Mouse (Mus musculus) hindbrain, embryonic 10.5 days (tissue): ENCODE data around the gene Crym. TPM values are rescaled to one million over a fixed set of nuclear protein-coding genes. Genes with fewer than 3 reads are reported as not detected.
A peak's percentile ranks its signal among the peaks of the same experiment; 100 is the strongest.

Experiments
- DNase-seq: peaks from one replicate; pipeline ENCODE4 v3.0.0-alpha.2; 2017; ENCODE audit warnings: low spot score
- H3K27ac ChIP-seq: fragments of 300-500 bp; sonication (generic); 2 replicates; pipeline ENCODE4 v1.5.1; 2016; ENCODE audit warnings: mild to moderate bottlenecking, moderate library complexity
- H3K27me3 ChIP-seq: fragments of 300-500 bp; sonication (generic); 2 replicates; pipeline ENCODE4 v1.6.1; 2016; ENCODE audit warnings: mild to moderate bottlenecking; ENCODE audit not compliant: poor library complexity, insufficient read depth, severe bottlenecking
- H3K36me3 ChIP-seq: fragments of 300-500 bp; sonication (generic); 2 replicates; pipeline ENCODE4 v1.6.1; 2016; ENCODE audit warnings: mild to moderate bottlenecking, moderate library complexity
- H3K4me1 ChIP-seq: fragments of 300-500 bp; sonication (generic); replicated peaks from 2 replicates; pipeline ENCODE4 v1.6.1; 2016; ENCODE audit warnings: mild to moderate bottlenecking
- H3K4me3 ChIP-seq: fragments of 300-500 bp; sonication (generic); 2 replicates; pipeline ENCODE4 v1.5.1; 2016; ENCODE audit warnings: mild to moderate bottlenecking, moderate library complexity
- H3K9me3 ChIP-seq: fragments of 300-500 bp; sonication (generic); 2 replicates; pipeline ENCODE4 v1.6.1; 2016; ENCODE audit warnings: mild to moderate bottlenecking, moderate library complexity
- WGBS: fragments of 180-500 bp; shearing (Covaris S2); methylation state at CpG from one replicate; pipeline ENCODE4 v1.1.7; 2016; 5-methylcytosine and 5-hydroxymethylcytosine counted together
- polyA plus RNA-seq: library from polyadenylated mRNA; unstranded; fragments of >200 nt; fragmentation: Nextera tagmentation; extraction: Ambion mirVana; gene quantifications from 2 replicates; pipeline ENCODE4 v1.2.1, GENCODE M21; 2016

Gene Crym
- polyA plus RNA-seq, result 40.4 and 50.4 TPM in 2 replicates

- Histone ChIP-seq H3K27ac (0 out of 2 replicates have a peak within 1 kb of the TSS, but pooled peaks have one; percentile 66), H3K27me3 (peaks cover 41% of the 10 kb centered on the region), H3K36me3 (no peaks in the 10 kb centered on the region), H3K4me3 (peak within 1 kb of the TSS; percentile 48), H3K4me1 (peaks cover 15% of the 10 kb centered on the region), H3K9me3 (no peaks in the 10 kb centered on the region)
- DNase-seq, result no peak
- WGBS, result 5% methylated on average over 26 of the region's 26 CpGs
Observed at GRCm38 (mm10) chr7:120201771-120202170, at the start of gene Crym. Gene Crym, minus strand, starts transcription at chr7:120202111.

- H3K4me3 ChIP-seq, result no peak overlapping the region
- no peaks in the 10 kb centered on the region for H3K4me1 ChIP-seq
- H3K27me3 ChIP-seq, result no peaks in the 10 kb centered on the region
- no peak overlapping the region for H3K27ac ChIP-seq
- H3K9me3 ChIP-seq, result no peaks in the 10 kb centered on the region
- no peak for DNase-seq
- H3K36me3 ChIP-seq, result no peaks in the 10 kb centered on the region
Observed at GRCm38 (mm10) chr7:120241092-120241491, 39.2 kb upstream of the Crym start.

- no peaks in the 10 kb centered on the region for H3K36me3 ChIP-seq
- no peak for DNase-seq
- no peak overlapping the region for H3K27ac ChIP-seq
- H3K9me3 ChIP-seq, result no peaks in the 10 kb centered on the region
- no peak overlapping the region for H3K4me3 ChIP-seq
- H3K27me3 ChIP-seq, result no peaks in the 10 kb centered on the region
- H3K4me1 ChIP-seq, result no peaks in the 10 kb centered on the region
Observed at GRCm38 (mm10) chr7:120228541-120228940, 26.6 kb upstream of the Crym start.

- 75% methylated on average over 9 of the region's 9 CpGs for WGBS
- peaks cover 10% of the 10 kb centered on the region for H3K4me1 ChIP-seq
- no peak overlapping the region for H3K4me3 ChIP-seq
- peaks cover 24% of the 10 kb centered on the region for H3K27me3 ChIP-seq
- no peaks in the 10 kb centered on the region for H3K9me3 ChIP-seq
- H3K27ac ChIP-seq, result no peak overlapping the region
- H3K36me3 ChIP-seq, result no peaks in the 10 kb centered on the region
- no peak for DNase-seq
Observed at GRCm38 (mm10) chr7:120205989-120206388, 4.1 kb upstream of the Crym start.

- DNase-seq, result peak; percentile 87
- no peak within 1 kb of the TSS for H3K4me3 ChIP-seq
- peaks cover 15% of the 10 kb centered on the region for H3K4me1 ChIP-seq
- H3K27ac ChIP-seq, result no peak within 1 kb of the TSS
- peaks cover 41% of the 10 kb centered on the region for H3K27me3 ChIP-seq
- no peaks in the 10 kb centered on the region for H3K9me3 ChIP-seq
- no peaks in the 10 kb centered on the region for H3K36me3 ChIP-seq
- WGBS, result 4% methylated on average over 26 of the region's 26 CpGs
Observed at GRCm38 (mm10) chr7:120203789-120204188, 1.9 kb upstream of the Crym start, which contains the start of gene Abca14. Gene Abca14, plus strand, starts transcription at chr7:120203961.

- Histone ChIP-seq H3K27me3 (peaks cover 41% of the 10 kb centered on the region), H3K9me3 (no peaks in the 10 kb centered on the region), H3K4me1 (peaks cover 15% of the 10 kb centered on the region), H3K36me3 (no peaks in the 10 kb centered on the region), H3K27ac (0 out of 2 replicates have a peak overlapping the region, but pooled peaks have one; percentile 66), H3K4me3 (peak overlapping the region; percentile 48)
- 4% methylated on average over 14 of the region's 14 CpGs for WGBS
- peak; percentile 15 for DNase-seq
Observed at GRCm38 (mm10) chr7:120201231-120201744, 623 bp downstream of the Crym start.

- 79% methylated on average over 4 of the region's 4 CpGs for WGBS
- Histone ChIP-seq H3K27me3 (peaks cover 9% of the 10 kb centered on the region), H3K9me3 (no peaks in the 10 kb centered on the region), H3K36me3 (no peaks in the 10 kb centered on the region), H3K4me3 (no peak overlapping the region), H3K27ac (no peak overlapping the region), H3K4me1 (0 out of 2 replicates have a peak, but pooled peaks cover 6% of the 10 kb centered on the region)
- DNase-seq, result no peak
Observed at GRCm38 (mm10) chr7:120195207-120195606, 6.7 kb downstream of the Crym start.

GRCm38 (mm10) chr7:120192816-120193215 is 9.1 kb downstream of the Crym start:
- 83% methylated on average over 6 of the region's 6 CpGs for WGBS

GRCm38 (mm10) chr7:120192207-120192606 is 9.7 kb downstream of the Crym start:
- Histone ChIP-seq H3K4me3 (no peak overlapping the region), H3K4me1 (0 out of 2 replicates have a peak, but pooled peaks cover 8% of the 10 kb centered on the region), H3K36me3 (no peaks in the 10 kb centered on the region), H3K27ac (no peak overlapping the region), H3K27me3 (no peaks in the 10 kb centered on the region), H3K9me3 (no peaks in the 10 kb centered on the region)
- no peak for DNase-seq
- 79% methylated on average over 3 of the region's 3 CpGs for WGBS

More at GRCm38 (mm10) chr7:120192816-120193215, 9.1 kb downstream of the Crym start:
- H3K9me3 ChIP-seq, result no peaks in the 10 kb centered on the region
- H3K36me3 ChIP-seq, result no peaks in the 10 kb centered on the region
- H3K27me3 ChIP-seq, result no peaks in the 10 kb centered on the region
- DNase-seq, result no peak
- H3K27ac ChIP-seq, result no peak overlapping the region
- no peak overlapping the region for H3K4me3 ChIP-seq
- H3K4me1 ChIP-seq, result 0 out of 2 replicates have a peak, but pooled peaks cover 8% of the 10 kb centered on the region

- no peak overlapping the region for H3K4me3 ChIP-seq
- no peaks in the 10 kb centered on the region for H3K36me3 ChIP-seq
- no peaks in the 10 kb centered on the region for H3K27me3 ChIP-seq
- 70% methylated on average over 8 of the region's 8 CpGs for WGBS
- H3K4me1 ChIP-seq, result 0 out of 2 replicates have a peak, but pooled peaks cover 8% of the 10 kb centered on the region
- no peak for DNase-seq
- H3K9me3 ChIP-seq, result no peaks in the 10 kb centered on the region
- H3K27ac ChIP-seq, result no peak overlapping the region
Observed at GRCm38 (mm10) chr7:120190150-120190665, 11.7 kb downstream of the Crym start.

GRCm38 (mm10) chr7:120189369-120190149 is 12.4 kb downstream of the Crym start:
- Histone ChIP-seq H3K9me3 (no peaks in the 10 kb centered on the region), H3K36me3 (no peaks in the 10 kb centered on the region), H3K27me3 (no peaks in the 10 kb centered on the region), H3K4me1 (0 out of 2 replicates have a peak, but pooled peaks cover 8% of the 10 kb centered on the region), H3K4me3 (no peak overlapping the region), H3K27ac (no peak overlapping the region)
- 78% methylated on average over 8 of the region's 8 CpGs for WGBS
- DNase-seq, result no peak

- Histone ChIP-seq H3K36me3 (no peaks in the 10 kb centered on the region), H3K9me3 (no peaks in the 10 kb centered on the region), H3K27ac (no peak overlapping the region), H3K4me1 (0 out of 2 replicates have a peak, but pooled peaks cover 8% of the 10 kb centered on the region), H3K27me3 (no peaks in the 10 kb centered on the region), H3K4me3 (no peak overlapping the region)
- WGBS, result 90% methylated on average over 5 of the region's 5 CpGs
- DNase-seq, result no peak
Observed at GRCm38 (mm10) chr7:120188946-120189345, 13.0 kb downstream of the Crym start.

- Histone ChIP-seq H3K4me1 (no peaks in the 10 kb centered on the region), H3K27ac (no peak overlapping the region), H3K27me3 (no peaks in the 10 kb centered on the region), H3K36me3 (no peaks in the 10 kb centered on the region), H3K4me3 (no peak overlapping the region), H3K9me3 (no peaks in the 10 kb centered on the region)
- no peak for DNase-seq
Observed at GRCm38 (mm10) chr7:120182891-120183290, 19.0 kb downstream of the Crym start.
